Mouse (Mus musculus): Measurements from ENCODE around the gene Gm28729.

Gene Gm28729

DNA sequence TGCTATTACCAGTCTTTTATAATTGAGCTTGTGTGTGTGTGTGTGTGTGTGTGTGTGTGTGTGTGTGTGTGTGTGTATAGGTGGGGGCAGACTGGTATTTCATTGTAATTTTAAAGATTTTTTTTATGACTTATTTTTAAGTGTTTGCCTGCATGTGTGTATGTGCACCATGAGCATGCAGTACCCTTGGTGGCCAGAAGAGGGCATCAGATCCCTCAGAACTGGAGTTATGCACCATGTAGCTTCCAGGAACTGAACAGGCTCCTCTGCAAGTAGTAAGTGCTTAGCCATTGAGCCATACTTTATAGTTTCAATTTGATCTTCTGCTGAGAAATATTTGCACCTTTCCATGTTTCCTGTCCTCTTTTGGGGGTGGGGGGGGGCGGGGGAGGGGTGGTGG lies 63.5 kb downstream of the Gm28729 start:
- DNase-seq (ENCODE audit: low read depth) = no peak

- no peak for DNase-seq (ENCODE audit: low read depth)
These were observed 64.8 kb downstream of the Gm28729 start for GRCm38 (mm10) chr9:96460117-96460865.

GRCm38 (mm10) chr9:96455618-96456017 lies 69.4 kb downstream of the Gm28729 start:
- DNase-seq (ENCODE audit: low read depth) = no peak

DNA sequence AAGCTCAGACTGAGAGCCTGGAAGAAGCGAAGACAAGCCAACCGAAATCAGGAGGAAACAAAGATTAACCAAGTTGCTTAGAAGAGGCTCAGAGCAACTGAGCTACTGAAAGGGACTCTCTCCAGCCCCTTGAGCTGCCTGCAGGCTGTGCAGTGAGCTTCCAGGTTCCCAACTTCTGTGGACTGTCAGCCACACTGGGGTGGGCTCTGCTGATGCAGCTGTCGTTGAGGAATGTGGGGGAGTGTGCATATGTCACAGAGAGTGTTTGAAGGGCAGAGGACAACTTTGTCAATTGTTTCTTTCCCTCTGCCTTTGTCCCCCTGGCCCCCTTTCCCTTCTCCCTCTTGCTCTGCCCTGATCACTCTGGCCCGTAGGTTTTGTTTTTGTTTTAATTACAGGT lies 72.1 kb downstream of the Gm28729 start:
- DNase-seq (ENCODE audit: low read depth) = no peak

DNA sequence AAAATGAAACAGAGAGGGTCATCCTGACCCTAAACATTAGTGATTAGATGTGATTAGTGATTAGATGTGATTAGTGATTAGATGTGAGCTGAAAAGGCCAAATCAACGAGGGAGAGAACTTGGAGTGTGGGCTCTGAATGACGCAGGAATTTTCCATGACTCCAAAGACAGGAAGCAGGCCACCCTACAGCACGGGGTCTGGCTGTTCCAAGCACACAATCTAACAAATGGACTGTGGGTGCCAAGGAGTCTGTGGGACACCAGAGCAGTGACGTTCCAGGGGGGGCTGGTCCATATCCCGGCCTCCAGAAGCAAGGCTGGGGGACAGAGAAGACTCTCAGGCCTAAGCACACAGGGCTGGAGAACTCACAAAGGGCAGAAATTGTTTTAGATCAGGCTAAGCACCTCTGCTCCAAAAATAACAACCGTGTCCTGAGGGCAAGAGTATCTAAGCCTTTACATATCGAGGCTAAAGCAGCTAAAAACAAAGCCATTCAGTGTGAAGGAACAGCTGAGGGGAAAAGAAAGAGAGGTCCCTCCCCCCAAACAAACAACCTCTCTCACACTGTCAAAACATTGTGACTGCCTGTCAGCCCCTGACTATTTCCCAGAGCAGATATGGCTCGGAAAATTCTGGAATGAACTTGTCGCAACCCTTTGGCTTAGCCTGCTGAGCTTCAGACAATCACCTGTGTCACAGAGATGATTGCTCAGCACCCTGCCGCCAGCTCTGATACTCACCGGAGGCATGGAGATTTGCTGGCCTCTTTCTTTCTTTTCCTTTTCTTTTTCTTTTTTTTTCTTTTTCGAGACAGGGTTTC lies 74.0 kb downstream of the Gm28729 start:
- DNase-seq (ENCODE audit: low read depth) = no peak

DNA sequence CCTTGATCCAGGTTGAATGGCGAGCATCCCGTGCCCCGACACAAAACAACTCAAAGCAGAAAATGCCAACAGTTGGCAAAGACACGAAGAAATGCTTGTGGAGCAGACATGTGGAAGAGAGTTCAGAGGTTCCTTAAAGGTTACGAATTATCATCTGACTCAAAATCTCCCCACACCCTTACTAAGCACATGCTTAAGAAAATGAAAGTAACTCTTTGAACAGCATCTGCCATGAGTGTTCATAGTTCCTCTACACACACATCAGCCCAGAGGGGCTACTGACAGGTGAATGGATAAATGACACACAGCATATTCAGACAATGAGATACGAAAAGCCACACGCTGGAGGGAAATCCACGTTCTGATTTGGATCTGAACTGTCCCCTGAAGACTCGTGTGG lies 75.5 kb downstream of the Gm28729 start:
- no peak for DNase-seq (ENCODE audit: low read depth)

- DNase-seq (ENCODE audit: low read depth) = no peak
These were observed 79.7 kb downstream of the Gm28729 start for GRCm38 (mm10) chr9:96445351-96445750.

DNA sequence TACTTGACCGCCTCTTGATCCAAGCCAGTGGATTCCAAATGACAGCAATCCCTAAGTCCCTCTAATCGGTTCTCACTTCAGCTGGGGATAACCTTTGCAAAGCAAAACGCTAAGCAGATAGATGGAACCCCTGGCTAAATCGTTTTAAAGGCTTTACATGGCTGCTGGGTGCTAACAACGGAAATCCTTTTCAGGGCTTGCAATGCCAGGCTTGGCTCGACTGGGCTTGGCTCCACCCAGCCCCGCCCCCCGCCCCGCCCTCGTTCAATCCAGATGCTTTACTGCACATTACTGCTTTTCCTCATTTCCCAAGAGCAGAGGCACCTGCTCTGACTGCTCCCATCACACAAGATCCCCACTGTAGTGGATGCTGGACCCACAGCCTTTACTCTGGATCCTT lies 83.0 kb downstream of the Gm28729 start:
- no peak for DNase-seq (ENCODE audit: low read depth)

DNA sequence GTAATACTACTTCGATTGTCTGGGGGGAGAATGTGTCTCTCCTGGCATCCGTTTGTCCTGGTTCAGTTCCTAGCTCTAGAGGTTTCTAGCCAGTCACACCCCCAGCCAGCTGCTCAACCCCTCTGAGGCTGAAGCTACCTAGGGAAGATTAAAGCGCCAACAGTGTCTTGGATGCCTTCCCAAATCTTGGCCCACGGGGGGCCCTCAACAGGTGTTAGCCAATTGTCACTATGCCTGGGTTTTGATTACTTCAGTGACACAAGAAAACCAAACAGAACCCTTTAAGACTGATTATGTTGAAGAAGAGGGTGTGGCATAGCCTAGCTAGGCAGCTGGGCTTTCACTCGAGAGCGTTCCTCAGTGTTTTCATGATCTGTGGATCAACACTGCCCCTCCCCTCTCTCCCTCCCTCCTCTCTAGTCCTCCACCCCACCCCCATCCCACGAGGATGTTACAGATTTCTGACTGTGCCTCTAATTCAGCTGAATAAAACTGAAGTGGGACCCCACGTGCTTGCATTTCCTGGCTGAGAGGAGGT lies 86.7 kb downstream of the Gm28729 start:
- DNase-seq (ENCODE audit: low read depth) = no peak

DNA sequence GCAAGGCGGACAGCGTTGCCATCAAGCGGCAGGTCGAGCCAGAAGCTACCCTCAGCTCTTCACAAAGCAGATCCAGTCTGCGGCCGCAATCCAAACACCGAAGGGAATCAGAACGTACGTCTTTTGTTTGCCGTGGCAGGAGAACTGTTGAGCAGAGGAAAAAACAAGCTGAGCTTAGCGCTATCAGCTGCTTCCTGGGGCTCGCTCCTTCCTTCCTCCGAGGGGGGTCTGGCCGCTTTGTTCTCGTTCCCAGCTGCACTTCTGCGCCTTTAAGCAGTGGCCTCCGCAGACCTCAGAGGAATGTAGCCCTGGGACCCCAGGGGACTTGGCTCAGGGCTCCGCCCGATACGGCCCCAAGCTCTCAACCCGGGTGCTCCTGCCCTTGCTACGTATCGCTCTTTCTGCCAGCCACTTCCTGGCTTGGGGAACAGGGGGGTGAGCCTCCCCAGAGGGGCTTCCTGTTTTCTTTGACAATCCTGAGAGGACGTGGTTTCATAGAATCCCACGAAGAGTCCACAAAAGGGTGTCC lies 87.2 kb downstream of the Gm28729 start:
- no peak for DNase-seq (ENCODE audit: low read depth)

DNA sequence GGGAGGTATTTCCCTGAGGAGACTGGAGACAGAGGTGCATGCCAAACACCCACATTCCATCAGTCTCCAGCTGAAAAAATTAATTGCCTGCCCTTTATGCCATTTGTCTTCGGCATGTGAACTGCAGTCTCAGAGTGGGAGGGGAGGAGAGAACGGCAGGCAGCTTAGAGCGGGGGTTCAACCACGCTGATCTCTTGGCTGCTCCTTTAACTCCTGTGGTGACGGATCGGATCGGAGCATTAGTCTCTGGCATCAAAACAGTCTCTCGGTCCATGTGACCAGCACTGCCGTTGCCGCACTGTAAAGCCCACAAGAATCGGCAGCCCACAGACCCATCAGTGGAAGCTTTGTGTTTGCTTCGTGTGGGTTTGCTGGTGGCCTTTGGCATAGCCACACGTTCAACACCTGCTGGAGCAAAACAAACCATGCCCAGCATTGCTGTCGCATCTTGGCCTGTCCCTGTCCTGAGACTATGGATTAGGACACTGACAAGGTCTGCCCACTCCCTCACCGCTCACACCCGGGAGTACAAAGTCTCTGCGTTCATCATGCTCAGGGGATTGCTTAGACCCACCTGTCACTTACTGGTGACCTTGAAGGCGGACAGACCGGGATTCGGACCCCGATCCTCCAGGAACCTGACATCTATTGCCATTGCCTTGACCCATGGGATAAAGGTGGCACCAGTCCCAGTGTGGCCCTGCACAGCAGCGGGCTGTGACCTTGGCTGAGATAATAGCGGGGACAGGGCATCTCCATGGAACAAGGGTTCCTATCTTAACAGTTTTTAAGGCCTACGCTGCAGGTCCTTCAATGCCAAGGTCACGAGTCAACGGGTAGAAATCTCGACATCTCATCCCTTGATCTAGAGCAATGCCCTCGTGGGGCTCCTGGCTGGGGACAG lies 87.9 kb downstream of the Gm28729 start:
- no peak for DNase-seq (ENCODE audit: low read depth)

Data from c-Kit-positive CD71-positive TER-119-negative erythroid progenitor cells, embryonic 14.5 days (primary cell).